Mouse (Mus musculus): ENCODE measurements around the gene Usp15. TPM values are rescaled to one million over a fixed set of nuclear protein-coding genes. Genes with fewer than 3 reads are reported as not detected.

Usp15 gene
- polyA plus RNA-seq, 1 experiment from 2014 or later: 59.2 TPM

DNA sequence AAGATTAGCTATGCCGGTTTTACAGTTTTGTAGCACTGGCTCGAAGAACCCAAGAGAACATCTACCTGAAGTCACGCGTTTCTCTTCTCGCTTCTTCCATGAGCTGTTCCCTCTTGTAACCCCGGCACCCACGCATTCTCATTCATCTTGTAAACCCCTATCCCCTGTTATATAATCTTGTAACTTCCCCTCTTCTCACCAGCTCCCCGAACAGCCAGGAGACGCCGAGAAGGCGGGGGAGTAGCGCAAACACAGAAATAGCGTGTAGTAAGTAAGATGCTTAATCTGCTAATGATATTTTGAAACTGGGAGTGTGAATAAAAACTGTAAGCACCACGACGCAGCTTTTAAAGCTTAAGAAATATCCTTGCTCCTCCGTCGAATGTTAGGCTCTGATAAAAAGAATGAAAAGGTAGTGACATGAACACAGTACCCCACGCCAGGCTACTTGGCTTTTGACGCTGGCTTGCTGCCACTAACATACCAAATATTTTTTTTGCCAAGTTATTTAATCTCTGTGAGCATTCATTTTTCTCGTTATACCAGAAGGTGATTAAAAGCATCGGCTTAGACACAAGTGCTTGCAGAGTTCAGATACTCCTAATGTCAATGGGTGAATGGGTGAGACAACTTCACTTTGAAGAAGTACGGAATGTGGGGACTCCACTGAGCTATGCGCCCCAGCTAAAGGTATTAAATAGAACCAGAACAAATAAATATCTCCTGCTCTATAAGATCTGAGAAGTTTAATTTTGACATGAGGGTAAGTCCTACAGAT is 5.4 kb upstream of the Usp15 start:
- DNase-seq (ENCODE audit: low spot score): peak; percentile 21

DNA sequence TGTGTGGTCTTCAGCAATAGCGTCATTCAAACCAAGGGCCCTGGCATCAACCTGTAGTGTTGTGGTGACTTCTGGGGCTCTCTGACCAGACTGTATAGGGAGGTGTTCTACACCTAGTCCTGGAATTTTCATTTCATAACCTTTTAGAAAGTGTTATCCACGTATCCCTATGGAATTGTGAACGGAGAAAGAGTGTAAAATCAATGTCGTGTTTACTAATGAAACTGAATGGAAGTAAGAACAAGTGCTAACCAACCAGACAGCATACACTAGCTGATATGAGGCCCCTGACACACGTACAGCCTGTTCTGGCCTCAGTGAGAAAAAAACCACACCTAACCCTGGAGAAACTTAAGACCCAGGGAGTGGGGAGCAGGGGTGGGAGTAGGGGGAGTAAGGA is 4.6 kb upstream of the Usp15 start:
- H3K9ac ChIP-seq (ENCODE audit: low read depth, low read length): no peak overlapping the region
- H3K36me3 ChIP-seq (ENCODE audit: insufficient read depth, low read length): no peaks in the 10 kb centered on the region
- no peak for ATAC-seq (replicated peaks; ENCODE audit: low FRiP score, low read depth)
- H3K27ac ChIP-seq: no peak overlapping the region
- no peak overlapping the region for H3K4me3 ChIP-seq (replicated peaks; ENCODE audit: low read depth, low read length)
- H3K4me2 ChIP-seq (ENCODE audit: low read length): no peak overlapping the region
- no peaks in the 10 kb centered on the region for H3K27me3 ChIP-seq (ENCODE audit: insufficient read depth, low read length)
- DNase-seq (ENCODE audit: low spot score): no peak
- TF ChIP-seq CTCF (IDR thresholded peaks at IDR 0.05; ENCODE audit: low read depth): no peak
- H3K4me1 ChIP-seq (replicated peaks; ENCODE audit: insufficient read depth, low read length): no peaks in the 10 kb centered on the region
- H3K9me3 ChIP-seq (replicated peaks; ENCODE audit: low read length): no peaks in the 10 kb centered on the region
- WGBS: 81% methylated on average over 5 of the region's 5 CpGs

More for the DNA sequence above, 5.4 kb upstream of the Usp15 start:
- Histone ChIP-seq H3K9me3 (replicated peaks; ENCODE audit: low read length) (no peaks in the 10 kb centered on the region), H3K4me2 (ENCODE audit: low read length) (peak overlapping the region; percentile 19; the same call in 1 of the 2 replicates), H3K36me3 (ENCODE audit: insufficient read depth, low read length) (no peaks in the 10 kb centered on the region), H3K27me3 (ENCODE audit: insufficient read depth, low read length) (no peaks in the 10 kb centered on the region), H3K4me1 (replicated peaks; ENCODE audit: insufficient read depth, low read length) (no peaks in the 10 kb centered on the region), H3K27ac (no peak overlapping the region), H3K4me3 (replicated peaks; ENCODE audit: low read depth, low read length) (no peak overlapping the region), H3K9ac (ENCODE audit: low read depth, low read length) (no peak overlapping the region)
- no peak for ATAC-seq (replicated peaks; ENCODE audit: low FRiP score, low read depth)
- 61% methylated on average over 23 of the region's 23 CpGs for WGBS
- no peak for TF ChIP-seq CTCF (IDR thresholded peaks at IDR 0.05; ENCODE audit: low read depth)

DNA sequence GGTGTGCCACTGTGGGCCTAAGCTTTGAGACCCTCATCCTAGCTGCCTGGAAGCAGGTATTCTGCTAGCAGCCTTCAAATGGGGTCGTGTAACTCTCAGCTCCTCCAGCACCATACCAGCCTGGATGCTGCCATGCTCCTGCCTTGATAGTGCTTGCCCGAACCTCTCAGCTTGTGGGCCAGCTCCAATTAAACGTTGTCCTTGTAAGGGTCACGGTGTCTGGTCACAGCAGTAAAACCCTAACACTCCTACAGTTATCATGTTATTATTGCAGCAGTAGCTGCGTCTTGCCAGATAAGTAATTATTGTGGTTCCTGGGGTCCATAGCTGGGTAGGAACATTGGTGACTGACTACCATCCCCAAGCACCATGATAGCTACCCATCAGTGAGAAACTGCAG is 4.2 kb upstream of the Usp15 start:
- DNase-seq (ENCODE audit: low spot score) (no peak), ATAC-seq (replicated peaks; ENCODE audit: low FRiP score, low read depth) (no peak)
- Histone ChIP-seq H3K9ac (ENCODE audit: low read depth, low read length) (no peak overlapping the region), H3K27ac (no peak overlapping the region), H3K27me3 (ENCODE audit: insufficient read depth, low read length) (no peaks in the 10 kb centered on the region), H3K36me3 (ENCODE audit: insufficient read depth, low read length) (no peaks in the 10 kb centered on the region), H3K4me3 (replicated peaks; ENCODE audit: low read depth, low read length) (no peak overlapping the region), H3K4me2 (ENCODE audit: low read length) (no peak overlapping the region), H3K9me3 (replicated peaks; ENCODE audit: low read length) (no peaks in the 10 kb centered on the region), H3K4me1 (replicated peaks; ENCODE audit: insufficient read depth, low read length) (no peaks in the 10 kb centered on the region)
- TF ChIP-seq CTCF (IDR thresholded peaks at IDR 0.05; ENCODE audit: low read depth): no peak
- 62% methylated on average over 5 of the region's 5 CpGs for WGBS

GRCm38 (mm10) chr10:123200320-123200659 is 3.5 kb upstream of the Usp15 start:
- Histone ChIP-seq H3K9me3 (replicated peaks; ENCODE audit: low read length) (no peaks in the 10 kb centered on the region), H3K4me1 (replicated peaks; ENCODE audit: insufficient read depth, low read length) (peaks cover under 1% of the 10 kb centered on the region), H3K4me3 (replicated peaks; ENCODE audit: low read depth, low read length) (no peak overlapping the region), H3K36me3 (ENCODE audit: insufficient read depth, low read length) (no peaks in the 10 kb centered on the region), H3K27ac (no peak overlapping the region), H3K9ac (ENCODE audit: low read depth, low read length) (no peak overlapping the region), H3K27me3 (ENCODE audit: insufficient read depth, low read length) (no peaks in the 10 kb centered on the region), H3K4me2 (ENCODE audit: low read length) (no peak overlapping the region)
- DNase-seq (ENCODE audit: low spot score) (no peak), ATAC-seq (replicated peaks; ENCODE audit: low FRiP score, low read depth) (no peak)
- no peak for TF ChIP-seq CTCF (IDR thresholded peaks at IDR 0.05; ENCODE audit: low read depth)
- 86% methylated on average over 8 of the region's 8 CpGs for WGBS

GRCm38 (mm10) chr10:123199615-123200319 is 3.0 kb upstream of the Usp15 start:
- Histone ChIP-seq H3K4me3 (replicated peaks; ENCODE audit: low read depth, low read length) (no peak overlapping the region), H3K9ac (ENCODE audit: low read depth, low read length) (no peak overlapping the region), H3K27me3 (ENCODE audit: insufficient read depth, low read length) (no peaks in the 10 kb centered on the region), H3K36me3 (ENCODE audit: insufficient read depth, low read length) (no peaks in the 10 kb centered on the region), H3K4me1 (replicated peaks; ENCODE audit: insufficient read depth, low read length) (peaks cover 4% of the 10 kb centered on the region), H3K4me2 (ENCODE audit: low read length) (no peak overlapping the region), H3K27ac (no peak overlapping the region), H3K9me3 (replicated peaks; ENCODE audit: low read length) (no peaks in the 10 kb centered on the region)
- DNase-seq (ENCODE audit: low spot score) (no peak), ATAC-seq (replicated peaks; ENCODE audit: low FRiP score, low read depth) (no peak)
- TF ChIP-seq CTCF (IDR thresholded peaks at IDR 0.05; ENCODE audit: low read depth): no peak
- 86% methylated on average over 19 of the region's 19 CpGs for WGBS

GRCm38 (mm10) chr10:123199119-123199518 is 2.3 kb upstream of the Usp15 start:
- Histone ChIP-seq H3K4me3 (replicated peaks; ENCODE audit: low read depth, low read length) (no peak overlapping the region), H3K36me3 (ENCODE audit: insufficient read depth, low read length) (no peaks in the 10 kb centered on the region), H3K27me3 (ENCODE audit: insufficient read depth, low read length) (no peaks in the 10 kb centered on the region), H3K4me2 (ENCODE audit: low read length) (no peak overlapping the region), H3K9me3 (replicated peaks; ENCODE audit: low read length) (no peaks in the 10 kb centered on the region), H3K4me1 (replicated peaks; ENCODE audit: insufficient read depth, low read length) (peaks cover 4% of the 10 kb centered on the region), H3K27ac (no peak overlapping the region), H3K9ac (ENCODE audit: low read depth, low read length) (no peak overlapping the region)
- no peak for TF ChIP-seq CTCF (IDR thresholded peaks at IDR 0.05; ENCODE audit: low read depth)
- DNase-seq (ENCODE audit: low spot score): no peak
- no peak for ATAC-seq (replicated peaks; ENCODE audit: low FRiP score, low read depth)
- WGBS: 79% methylated on average over 3 of the region's 3 CpGs
